In genomic region chr16:91962204-91962893, GRCm38 (mm10) we compare ENCODE assay signal across 8 mouse cellular contexts.
DNase-seq lines count a peak whose midpoint lies in the region; ATAC-seq and TF ChIP-seq lines count a peak whose summit lies in the region.

No protein-coding gene starts in this region.

- H3K4me3 ChIP-seq in C2C12 (ENCODE audit: insufficient read depth, poor library complexity, severe bottlenecking), result no peak overlapping the region
- no peak overlapping the region for H3K4me3 ChIP-seq in embryonic fibroblast, embryonic 13.5 days (ENCODE audit: insufficient read depth, low read length)
- peak overlapping the region; percentile 26 for H3K4me3 ChIP-seq in hindbrain, embryonic 10.5 days
- no peak overlapping the region for H3K4me3 ChIP-seq in midbrain, embryonic 12.5 days

- 17% methylated on average over 9 of the region's 9 CpGs for WGBS in hindbrain, embryonic 10.5 days
- 13% methylated on average over 9 of the region's 9 CpGs for WGBS in midbrain, embryonic 12.5 days

- ATAC-seq in midbrain, embryonic 12.5 days (ENCODE audit: low FRiP score, low read depth), result peak; percentile 57; the same call in 1 of the 2 replicates

- H3K79me3 ChIP-seq in C2C12 (ENCODE audit: low read depth), result peaks cover 1% of the 10 kb centered on the region

- no peaks in the 10 kb centered on the region for H3K27me3 ChIP-seq in C2C12 (ENCODE audit: control insufficient read depth, insufficient read depth, insufficient read length)
- no peaks in the 10 kb centered on the region for H3K27me3 ChIP-seq in hindbrain, embryonic 10.5 days (ENCODE audit: insufficient read depth, poor library complexity, severe bottlenecking)
- no peaks in the 10 kb centered on the region for H3K27me3 ChIP-seq in midbrain, embryonic 12.5 days

- no peak for TF ChIP-seq CTCF in C2C12 (IDR thresholded peaks at IDR 0.05; ENCODE audit: control insufficient read depth, insufficient read depth, insufficient read length)
- TF ChIP-seq CTCF in embryonic fibroblast, embryonic 13.5 days (IDR thresholded peaks at IDR 0.05; ENCODE audit: borderline replicate concordance, insufficient read depth, low read length), result no peak

- peak overlapping the region; percentile 87 for H3K27ac ChIP-seq in embryonic fibroblast, embryonic 13.5 days (ENCODE audit: insufficient read depth, low read length)
- peak overlapping the region; percentile 82 for H3K27ac ChIP-seq in hindbrain, embryonic 10.5 days
- H3K27ac ChIP-seq in midbrain, embryonic 12.5 days (replicated peaks), result peak overlapping the region; percentile 88

- H3K36me3 ChIP-seq in C2C12 (ENCODE audit: control insufficient read depth, insufficient read depth), result no peaks in the 10 kb centered on the region
- no peaks in the 10 kb centered on the region for H3K36me3 ChIP-seq in hindbrain, embryonic 10.5 days
- no peaks in the 10 kb centered on the region for H3K36me3 ChIP-seq in midbrain, embryonic 12.5 days

- peak overlapping the region; percentile 43 for H3K4me2 ChIP-seq in midbrain, embryonic 12.5 days (replicated peaks)

- DNase-seq in adrenal gland, adult 8-10 months, result peak; percentile 78
- DNase-seq in hindbrain, embryonic 10.5 days (ENCODE audit: low spot score), result peak; percentile 20
- peak; percentile 72 to 78 for DNase-seq in layer of hippocampus, adult 8-10 months (ENCODE audit: low spot score in 2 of 2)
- no peak for DNase-seq in spleen, postnatal 14 days (ENCODE audit: low spot score in 2 of 2)
- DNase-seq in urinary bladder, postnatal 10 days (ENCODE audit: low spot score), result no peak

- H3K9ac ChIP-seq in midbrain, embryonic 12.5 days (replicated peaks), result no peak overlapping the region

- peaks cover 10% of the 10 kb centered on the region for H3K79me2 ChIP-seq in C2C12 (ENCODE audit: control insufficient read depth, insufficient read depth)

- peaks cover 18% of the 10 kb centered on the region for H3K4me1 ChIP-seq in embryonic fibroblast, embryonic 13.5 days (ENCODE audit: control insufficient read depth, insufficient read depth, low read length)
- H3K4me1 ChIP-seq in hindbrain, embryonic 10.5 days (replicated peaks), result peaks cover 40% of the 10 kb centered on the region
- H3K4me1 ChIP-seq in midbrain, embryonic 12.5 days, result peaks cover 21% of the 10 kb centered on the region

- peaks cover 3% of the 10 kb centered on the region; the same call in 1 of the 2 replicates for H3K9me3 ChIP-seq in hindbrain, embryonic 10.5 days
- H3K9me3 ChIP-seq in midbrain, embryonic 12.5 days, result no peaks in the 10 kb centered on the region

- 0 out of 2 replicates have a peak, but pooled peaks have one; percentile 12 for TF ChIP-seq POLR2A in embryonic fibroblast, embryonic 13.5 days (IDR thresholded peaks at IDR 0.05; ENCODE audit: low read depth, low read length)

- H3ac ChIP-seq in C2C12 (ENCODE audit: control insufficient read depth, insufficient read length, low read depth), result peak overlapping the region; percentile 27

TF ChIP-seq in C2C12, 6 proteins besides CTCF, POLR2A, EP300 and RAD21:
- no peak for TF ChIP-seq CEBPB (IDR thresholded peaks at IDR 0.05; ENCODE audit: low read depth)
- TF ChIP-seq MAX (IDR thresholded peaks at IDR 0.05), result peak; percentile 68
- no peak for TF ChIP-seq MYOG (IDR thresholded peaks at IDR 0.05; ENCODE audit: control insufficient read depth, extremely low read depth, insufficient read length)
- peak; percentile 88 for TF ChIP-seq FOSL1 (IDR thresholded peaks at IDR 0.05; ENCODE audit: insufficient read depth, low read length, poor library complexity, severe bottlenecking)
- peak; percentile 98 for TF ChIP-seq USF1 (IDR thresholded peaks at IDR 0.05; ENCODE audit: low read depth)
- TF ChIP-seq MYOD1 (IDR thresholded peaks at IDR 0.05; ENCODE audit: control insufficient read depth, insufficient read length, low read depth), result peak; percentile 2

Comparison
In these comparisons a context has a peak if more than half of its experiments do, and no peak if none do; other contexts are left out.
1. DNase-seq: peak in adrenal gland, adult 8-10 months (single experiment), hindbrain, embryonic 10.5 days (single experiment) and layer of hippocampus, adult 8-10 months (2 of 2); none in spleen, postnatal 14 days (0 of 2) and urinary bladder, postnatal 10 days (single experiment).
2. Peak in every context shown above with its lines, with median percentiles within 50 percentile points of each other: H3K27ac ChIP-seq.